Mouse (Mus musculus) heart, adult 18-20 months (tissue): Measurements from ENCODE around the gene Mnt. TPM values are rescaled to one million over a fixed set of nuclear protein-coding genes. Genes with fewer than 3 reads are reported as not detected.
A peak's percentile ranks its signal among the peaks of the same experiment; 100 is the strongest.

Source experiments
- DNase-seq, 2 experiments: peaks; one replicate each; pipeline ENCODE4 v3.0.0; 2021 to 2022; ENCODE audit warnings: mixed read lengths in 1 of 2
- total RNA-seq, 2 experiments: library from RNA; stranded (reverse); gene quantifications; 2 replicates each; pipeline ENCODE4 v1.2.3; 2021

Gene Mnt
- total RNA-seq, 2 experiments from 2014 or later, result 5.8 to 6.3 TPM

GRCm38 (mm10) chr11:74845784-74846183 is 15.1 kb downstream of the Mnt start:
- DNase-seq, result no peak

GRCm38 (mm10) chr11:74847919-74848521 is 17.3 kb downstream of the Mnt start:
- peak; percentile 67 to 88 for DNase-seq

GRCm38 (mm10) chr11:74850998-74851661 is 20.4 kb downstream of the Mnt start:
- no peak for DNase-seq

- no peak for DNase-seq
Measured at GRCm38 (mm10) chr11:74857756-74858155, 27.0 kb downstream of the Mnt start.

- DNase-seq, result no peak
Measured at GRCm38 (mm10) chr11:74862129-74862528, 31.4 kb downstream of the Mnt start.

GRCm38 (mm10) chr11:74863471-74863870 is 32.8 kb downstream of the Mnt start:
- DNase-seq, result peak in 1 of 2 experiments; percentile 49

- DNase-seq, result no peak
Measured at GRCm38 (mm10) chr11:74864421-74864820, 33.7 kb downstream of the Mnt start.

GRCm38 (mm10) chr11:74865252-74865651 is 34.5 kb downstream of the Mnt start:
- DNase-seq, result no peak

- peak; percentile 87 to 94 for DNase-seq
Measured at GRCm38 (mm10) chr11:74866640-74867039, 35.9 kb downstream of the Mnt start.

- peak; percentile 84 to 91 for DNase-seq
Measured at GRCm38 (mm10) chr11:74867181-74867580, 36.5 kb downstream of the Mnt start.

GRCm38 (mm10) chr11:74868046-74868760 is 37.5 kb downstream of the Mnt start:
- no peak for DNase-seq

- DNase-seq, result no peak
Measured at GRCm38 (mm10) chr11:74869603-74870002, 38.9 kb downstream of the Mnt start.

- DNase-seq, result peak in 1 of 2 experiments; percentile 34
Measured at GRCm38 (mm10) chr11:74870544-74870943, 39.8 kb downstream of the Mnt start.

- peak in 1 of 2 experiments; percentile 30 for DNase-seq
Measured at GRCm38 (mm10) chr11:74870991-74871622, 40.4 kb downstream of the Mnt start.

GRCm38 (mm10) chr11:74874630-74875029 is 43.9 kb downstream of the Mnt start:
- DNase-seq, result no peak

GRCm38 (mm10) chr11:74876801-74877200 is 46.1 kb downstream of the Mnt start:
- DNase-seq, result peak; percentile 64 to 73

- no peak for DNase-seq
Measured at GRCm38 (mm10) chr11:74880999-74881398, 50.3 kb downstream of the Mnt start.

- DNase-seq, result no peak
Measured at GRCm38 (mm10) chr11:74881979-74882378, 51.3 kb downstream of the Mnt start.

- no peak for DNase-seq
Measured at GRCm38 (mm10) chr11:74883098-74883497, 52.4 kb downstream of the Mnt start.

- DNase-seq, result peak; percentile 26 to 33
Measured at GRCm38 (mm10) chr11:74894619-74895018, 63.9 kb downstream of the Mnt start.
